Mouse (Mus musculus) midbrain, embryonic 12.5 days (tissue): Measurements from ENCODE around the gene Sesn2. TPM values are rescaled to one million over a fixed set of nuclear protein-coding genes. Genes with fewer than 3 reads are reported as not detected.
A peak's percentile ranks its signal among the peaks of the same experiment; 100 is the strongest.
"Not testable (repeated sequence)": the region's sequence is repeated elsewhere in the genome, so short reads cannot be mapped to it uniquely, and the experiment has no call there.

Experiments
- ATAC-seq: fragments of 200-750 bp; cut with Nextera tagmentation; 2 replicates; pipeline ENCODE4 v1.8.0; 2017; ENCODE audit warnings: low read depth, moderate TSS enrichment, moderate library complexity; ENCODE audit not compliant: low FRiP score
- H3K27ac ChIP-seq: fragments of 300-500 bp; sonication (generic); replicated peaks from 2 replicates; pipeline ENCODE4 v1.5.1; 2016; ENCODE audit warnings: mild to moderate bottlenecking
- H3K27me3 ChIP-seq: fragments of 300-500 bp; sonication (generic); 2 replicates; pipeline ENCODE4 v1.6.1; 2016; ENCODE audit warnings: mild to moderate bottlenecking
- H3K36me3 ChIP-seq: fragments of 300-500 bp; sonication (generic); 2 replicates; pipeline ENCODE4 v1.6.1; 2016
- H3K4me1 ChIP-seq: fragments of 300-500 bp; sonication (generic); 2 replicates; pipeline ENCODE4 v1.6.1; 2016
- H3K4me2 ChIP-seq: fragments of 300-500 bp; sonication (generic); replicated peaks from 2 replicates; pipeline ENCODE4 v1.6.1; 2016; ENCODE audit warnings: mild to moderate bottlenecking, moderate library complexity
- H3K4me3 ChIP-seq: fragments of 300-500 bp; sonication (generic); 2 replicates; pipeline ENCODE4 v1.5.1; 2016; ENCODE audit warnings: mild to moderate bottlenecking
- H3K9ac ChIP-seq: fragments of 300-500 bp; sonication (generic); replicated peaks from 2 replicates; pipeline ENCODE4 v1.6.1; 2016; ENCODE audit warnings: mild to moderate bottlenecking, moderate library complexity
- H3K9me3 ChIP-seq: fragments of 300-500 bp; sonication (generic); 2 replicates; pipeline ENCODE4 v1.6.1; 2016; ENCODE audit warnings: mild to moderate bottlenecking
- WGBS: fragments of 180-500 bp; shearing (Covaris S2); methylation state at CpG from one replicate; pipeline ENCODE4 v1.1.7; 2016; 5-methylcytosine and 5-hydroxymethylcytosine counted together
- polyA plus RNA-seq: library from polyadenylated mRNA; unstranded; fragments of >200 nt; fragmentation: Nextera tagmentation; extraction: Ambion mirVana; gene quantifications from 2 replicates; pipeline ENCODE4 v1.2.1, GENCODE M21; 2016

The Sesn2 gene
- polyA plus RNA-seq, result 11.7 TPM in 2 replicates

GRCm38 (mm10) chr4:132510352-132510798 is at the start of gene Sesn2:
Gene Sesn2 (minus strand): TSS chr4:132510501.
- Histone ChIP-seq H3K4me2 (peak within 1 kb of the TSS; percentile 87), H3K27me3 (peaks cover 16% of the 10 kb centered on the region), H3K9ac (peak within 1 kb of the TSS; percentile 71), H3K4me3 (peak within 1 kb of the TSS; percentile 80), H3K36me3 (no peaks in the 10 kb centered on the region), H3K27ac (peak within 1 kb of the TSS; percentile 82), H3K9me3 (no peaks in the 10 kb centered on the region), H3K4me1 (peaks cover 24% of the 10 kb centered on the region)
- 1% methylated on average over 31 of the region's 32 CpGs for WGBS
- peak; percentile 92 for ATAC-seq

- 94% methylated on average over 7 of the region's 7 CpGs for WGBS
- H3K27me3 ChIP-seq, H3K27ac ChIP-seq, H3K4me1 ChIP-seq, H3K9ac ChIP-seq, ATAC-seq, H3K9me3 ChIP-seq, H3K4me3 ChIP-seq, H3K4me2 ChIP-seq: not testable (repeated sequence)
- peaks cover 46% of the 10 kb centered on the region for H3K36me3 ChIP-seq
Measured at GRCm38 (mm10) chr4:132555550-132555949, 45.2 kb upstream of the Sesn2 start.

GRCm38 (mm10) chr4:132554653-132555052 is 44.4 kb upstream of the Sesn2 start:
- H3K27me3 ChIP-seq, result no peaks in the 10 kb centered on the region
- no peak overlapping the region for H3K9ac ChIP-seq
- 89% methylated on average over 8 of the region's 8 CpGs for WGBS
- no peaks in the 10 kb centered on the region for H3K4me1 ChIP-seq
- no peaks in the 10 kb centered on the region for H3K9me3 ChIP-seq
- no peak for ATAC-seq
- no peak overlapping the region for H3K27ac ChIP-seq
- H3K4me3 ChIP-seq, result no peak overlapping the region
- H3K4me2 ChIP-seq, result no peak overlapping the region
- H3K36me3 ChIP-seq, result peaks cover 54% of the 10 kb centered on the region

- 67% methylated on average over 5 of the region's 5 CpGs for WGBS
- H3K27ac ChIP-seq, result no peak overlapping the region
- H3K36me3 ChIP-seq, result peaks cover 58% of the 10 kb centered on the region
- no peak overlapping the region for H3K4me2 ChIP-seq
- no peak for ATAC-seq
- H3K4me1 ChIP-seq, result no peaks in the 10 kb centered on the region
- H3K4me3 ChIP-seq, result no peak overlapping the region
- no peak overlapping the region for H3K9ac ChIP-seq
- no peaks in the 10 kb centered on the region for H3K27me3 ChIP-seq
- no peaks in the 10 kb centered on the region for H3K9me3 ChIP-seq
Measured at GRCm38 (mm10) chr4:132554221-132554620, 43.9 kb upstream of the Sesn2 start.

- Histone ChIP-seq H3K4me2 (no peak overlapping the region), H3K27me3 (no peaks in the 10 kb centered on the region), H3K9ac (no peak overlapping the region), H3K9me3 (no peaks in the 10 kb centered on the region), H3K4me3 (no peak overlapping the region), H3K27ac (no peak overlapping the region), H3K4me1 (no peaks in the 10 kb centered on the region), H3K36me3 (peaks cover 94% of the 10 kb centered on the region)
- ATAC-seq, result no peak
- 51% methylated on average over 8 of the region's 8 CpGs for WGBS
Measured at GRCm38 (mm10) chr4:132545851-132546250, 35.5 kb upstream of the Sesn2 start.

- peaks cover 90% of the 10 kb centered on the region for H3K36me3 ChIP-seq
- WGBS, result 81% methylated on average over 1 of the region's 1 CpGs
- no peak for ATAC-seq
Measured at GRCm38 (mm10) chr4:132542724-132543123, 32.4 kb upstream of the Sesn2 start.

GRCm38 (mm10) chr4:132541413-132541812 is 31.1 kb upstream of the Sesn2 start:
- WGBS, result 93% methylated on average over 4 of the region's 4 CpGs
- ATAC-seq, result no peak
- H3K4me2 ChIP-seq, result no peak overlapping the region
- no peaks in the 10 kb centered on the region for H3K9me3 ChIP-seq
- peaks cover 78% of the 10 kb centered on the region for H3K36me3 ChIP-seq
- no peaks in the 10 kb centered on the region for H3K27me3 ChIP-seq
- no peak overlapping the region for H3K4me3 ChIP-seq
- H3K4me1 ChIP-seq, result peaks cover 9% of the 10 kb centered on the region
- no peak overlapping the region for H3K9ac ChIP-seq
- no peak overlapping the region for H3K27ac ChIP-seq

More at GRCm38 (mm10) chr4:132542724-132543123, 32.4 kb upstream of the Sesn2 start:
- H3K27me3 ChIP-seq, result no peaks in the 10 kb centered on the region
- H3K4me1 ChIP-seq, result no peaks in the 10 kb centered on the region
- H3K9me3 ChIP-seq, result no peaks in the 10 kb centered on the region
- no peak overlapping the region for H3K4me2 ChIP-seq
- H3K9ac ChIP-seq, result no peak overlapping the region
- H3K27ac ChIP-seq, result no peak overlapping the region
- no peak overlapping the region for H3K4me3 ChIP-seq

- 97% methylated on average over 5 of the region's 5 CpGs for WGBS
- H3K9ac ChIP-seq, result no peak overlapping the region
- H3K4me3 ChIP-seq, result no peak overlapping the region
- ATAC-seq, result no peak
- H3K36me3 ChIP-seq, result peaks cover 61% of the 10 kb centered on the region
- H3K27me3 ChIP-seq, result no peaks in the 10 kb centered on the region
- no peak overlapping the region for H3K27ac ChIP-seq
- H3K4me1 ChIP-seq, result peaks cover 16% of the 10 kb centered on the region
- no peaks in the 10 kb centered on the region for H3K9me3 ChIP-seq
- H3K4me2 ChIP-seq, result no peak overlapping the region
Measured at GRCm38 (mm10) chr4:132539481-132539880, 29.2 kb upstream of the Sesn2 start.

- Histone ChIP-seq H3K27ac (peak within 1 kb of the TSS; percentile 82), H3K9me3 (no peaks in the 10 kb centered on the region), H3K36me3 (peaks cover 29% of the 10 kb centered on the region), H3K9ac (peak within 1 kb of the TSS; percentile 97), H3K27me3 (no peaks in the 10 kb centered on the region), H3K4me3 (peak within 1 kb of the TSS; percentile 100), H3K4me1 (peaks cover 35% of the 10 kb centered on the region), H3K4me2 (peak within 1 kb of the TSS; percentile 92)
- under 1% methylated on average over 60 of the region's 60 CpGs for WGBS
- ATAC-seq, result peak; percentile 71
Measured at GRCm38 (mm10) chr4:132535406-132536121, 25.3 kb upstream of the Sesn2 start, which contains the start of gene Dnajc8. Gene Dnajc8 (plus strand): TSS chr4:132535550.

- H3K4me3 ChIP-seq, result peak within 1 kb of the TSS; percentile 75
- under 1% methylated on average over 62 of the region's 63 CpGs for WGBS
- H3K36me3 ChIP-seq, result peaks cover 20% of the 10 kb centered on the region
- H3K27me3 ChIP-seq, result no peaks in the 10 kb centered on the region
- peak within 1 kb of the TSS; percentile 90 for H3K9ac ChIP-seq
- peak within 1 kb of the TSS; percentile 89 for H3K27ac ChIP-seq
- peak within 1 kb of the TSS; percentile 70 for H3K4me2 ChIP-seq
- H3K4me1 ChIP-seq, result peaks cover 35% of the 10 kb centered on the region
- ATAC-seq, result peak; percentile 89
- no peaks in the 10 kb centered on the region for H3K9me3 ChIP-seq
Measured at GRCm38 (mm10) chr4:132532981-132533916, 22.9 kb upstream of the Sesn2 start, which contains the start of gene Atpif1. Gene Atpif1 (minus strand): TSS chr4:132533659.

GRCm38 (mm10) chr4:132532496-132532895 is 22.2 kb upstream of the Sesn2 start:
- H3K4me2 ChIP-seq, result peak overlapping the region; percentile 70
- H3K4me3 ChIP-seq, result peak overlapping the region; percentile 75
- H3K9ac ChIP-seq, result peak overlapping the region; percentile 90
- H3K9me3 ChIP-seq, result no peaks in the 10 kb centered on the region
- WGBS, result 39% methylated on average over 5 of the region's 5 CpGs
- peaks cover 18% of the 10 kb centered on the region for H3K36me3 ChIP-seq
- peaks cover 35% of the 10 kb centered on the region for H3K4me1 ChIP-seq
- H3K27ac ChIP-seq, result peak overlapping the region; percentile 89
- no peaks in the 10 kb centered on the region for H3K27me3 ChIP-seq
- ATAC-seq, result no peak
